Mouse (Mus musculus): ENCODE data around the gene Ano2.
A peak's percentile ranks its signal among the peaks of the same experiment; 100 is the strongest.

Ano2 gene

DNA sequence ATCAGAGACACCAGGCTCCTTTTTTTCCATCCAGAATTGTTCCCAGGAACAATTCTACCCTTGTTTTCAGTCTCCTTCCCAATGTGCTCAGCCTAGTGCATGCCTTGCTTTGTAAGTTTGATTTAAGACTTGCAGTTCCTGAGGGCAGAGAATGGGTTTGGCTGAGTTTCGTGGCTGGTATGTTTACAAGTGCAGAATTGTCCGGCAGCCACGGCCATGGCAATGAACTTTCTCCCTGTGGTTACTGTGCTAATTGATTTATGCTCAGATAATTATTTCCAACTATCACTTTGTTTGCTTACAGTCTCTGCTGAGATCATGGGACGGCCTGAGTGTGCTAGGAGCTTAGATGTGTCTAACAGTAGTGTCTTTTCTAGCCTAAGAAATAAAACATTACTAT is 147.9 kb downstream of the Ano2 start:
- no peak for TF ChIP-seq NANOG (IDR thresholded peaks at IDR 0.05; ENCODE audit: borderline replicate concordance, low read length)
- no peak for TF ChIP-seq CTCF (conservative IDR thresholded peaks at IDR 0.05; ENCODE audit: low read length)
- no peak for TF ChIP-seq POU5F1 (IDR thresholded peaks at IDR 0.05; ENCODE audit: borderline replicate concordance, low read length)
- Histone ChIP-seq H3K4me3 (replicated peaks; ENCODE audit: low read length) (no peak overlapping the region), H3K9me3 (ENCODE audit: low read length) (no peaks in the 10 kb centered on the region), H3K36me3 (ENCODE audit: insufficient read depth, low read length) (no peaks in the 10 kb centered on the region), H3K27me3 (ENCODE audit: insufficient read depth, low read length) (no peaks in the 10 kb centered on the region), H3K4me1 (replicated peaks; ENCODE audit: low read depth, low read length) (no peaks in the 10 kb centered on the region)

DNA sequence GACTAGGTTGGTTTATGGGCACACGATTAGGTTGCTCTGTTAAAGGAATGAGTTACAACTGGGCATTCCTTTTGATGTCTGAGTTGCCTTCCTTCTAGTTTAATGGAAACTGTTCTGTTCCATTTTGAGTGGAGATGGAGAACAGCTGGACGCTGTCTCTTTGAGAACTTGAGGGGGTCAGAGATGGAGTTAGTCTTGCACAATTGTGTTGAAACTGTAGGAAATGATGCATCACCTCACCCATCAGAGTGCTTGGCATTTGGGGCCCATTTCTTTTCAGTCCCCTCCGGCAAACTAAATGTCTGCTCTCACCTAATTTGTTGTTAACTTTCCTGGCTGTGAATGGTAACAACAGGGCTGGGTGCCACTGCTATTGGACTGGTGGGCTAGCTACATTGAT is 151.1 kb downstream of the Ano2 start:
- Histone ChIP-seq H3K4me3 (replicated peaks; ENCODE audit: low read length) (no peak overlapping the region), H3K27me3 (ENCODE audit: insufficient read depth, low read length) (no peaks in the 10 kb centered on the region), H3K36me3 (ENCODE audit: insufficient read depth, low read length) (no peaks in the 10 kb centered on the region), H3K9me3 (ENCODE audit: low read length) (no peaks in the 10 kb centered on the region), H3K4me1 (replicated peaks; ENCODE audit: low read depth, low read length) (no peaks in the 10 kb centered on the region)
- no peak for TF ChIP-seq POU5F1 (IDR thresholded peaks at IDR 0.05; ENCODE audit: borderline replicate concordance, low read length)

DNA sequence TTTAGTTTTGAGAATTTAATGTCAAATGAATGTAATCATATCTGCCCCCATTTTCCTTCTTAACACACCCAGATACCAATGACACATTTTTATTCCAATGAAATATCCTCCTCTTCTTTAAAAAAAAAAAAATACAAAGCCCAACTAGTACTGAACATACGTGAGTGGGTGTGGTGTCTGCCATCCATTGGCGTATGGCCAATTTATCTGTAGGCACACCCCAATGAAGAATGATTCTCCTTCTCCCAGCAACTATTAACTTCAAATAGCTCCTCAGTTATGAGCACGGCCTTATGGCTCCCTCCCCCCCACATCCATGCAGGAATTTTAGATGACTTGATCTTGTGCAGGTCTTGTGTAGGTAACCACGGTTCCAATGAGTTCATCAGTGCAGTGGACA is 161.0 kb downstream of the Ano2 start:
- Histone ChIP-seq H3K36me3 (ENCODE audit: insufficient read depth, low read length) (no peaks in the 10 kb centered on the region), H3K4me3 (replicated peaks; ENCODE audit: low read length) (no peak overlapping the region), H3K4me1 (replicated peaks; ENCODE audit: low read depth, low read length) (no peaks in the 10 kb centered on the region), H3K9me3 (ENCODE audit: low read length) (no peaks in the 10 kb centered on the region), H3K27me3 (ENCODE audit: insufficient read depth, low read length) (no peaks in the 10 kb centered on the region)
- TF ChIP-seq CTCF (conservative IDR thresholded peaks at IDR 0.05; ENCODE audit: low read length) (no peak), NANOG (IDR thresholded peaks at IDR 0.05; ENCODE audit: borderline replicate concordance, low read length) (no peak), POU5F1 (IDR thresholded peaks at IDR 0.05; ENCODE audit: borderline replicate concordance, low read length) (no peak)

DNA sequence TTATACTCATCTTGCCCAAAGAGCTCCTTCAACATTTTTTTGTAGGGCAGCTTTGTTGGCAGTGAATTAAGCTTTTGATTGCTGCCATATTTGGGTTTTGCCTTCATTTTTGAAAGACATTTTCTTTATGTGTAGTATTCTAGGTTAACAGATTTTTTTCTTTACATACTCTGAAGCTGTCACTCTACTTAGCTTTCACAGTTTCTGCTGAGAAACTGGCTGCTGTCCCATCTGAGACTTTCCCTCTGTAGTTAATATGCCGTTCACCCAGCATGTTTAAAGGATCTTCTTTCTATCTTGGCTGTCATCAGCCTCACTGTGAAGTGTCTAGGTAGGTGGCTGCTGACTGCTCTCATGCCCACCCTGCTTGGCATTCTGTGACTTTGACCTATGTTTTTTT is 168.1 kb downstream of the Ano2 start:
- Histone ChIP-seq H3K4me3 (replicated peaks; ENCODE audit: low read length) (no peak overlapping the region), H3K4me1 (replicated peaks; ENCODE audit: low read depth, low read length) (no peaks in the 10 kb centered on the region), H3K9me3 (ENCODE audit: low read length) (no peaks in the 10 kb centered on the region), H3K27me3 (ENCODE audit: insufficient read depth, low read length) (no peaks in the 10 kb centered on the region), H3K36me3 (ENCODE audit: insufficient read depth, low read length) (no peaks in the 10 kb centered on the region)
- no peak for TF ChIP-seq CTCF (conservative IDR thresholded peaks at IDR 0.05; ENCODE audit: low read length)
- no peak for TF ChIP-seq NANOG (IDR thresholded peaks at IDR 0.05; ENCODE audit: borderline replicate concordance, low read length)
- no peak for TF ChIP-seq POU5F1 (IDR thresholded peaks at IDR 0.05; ENCODE audit: borderline replicate concordance, low read length)

DNA sequence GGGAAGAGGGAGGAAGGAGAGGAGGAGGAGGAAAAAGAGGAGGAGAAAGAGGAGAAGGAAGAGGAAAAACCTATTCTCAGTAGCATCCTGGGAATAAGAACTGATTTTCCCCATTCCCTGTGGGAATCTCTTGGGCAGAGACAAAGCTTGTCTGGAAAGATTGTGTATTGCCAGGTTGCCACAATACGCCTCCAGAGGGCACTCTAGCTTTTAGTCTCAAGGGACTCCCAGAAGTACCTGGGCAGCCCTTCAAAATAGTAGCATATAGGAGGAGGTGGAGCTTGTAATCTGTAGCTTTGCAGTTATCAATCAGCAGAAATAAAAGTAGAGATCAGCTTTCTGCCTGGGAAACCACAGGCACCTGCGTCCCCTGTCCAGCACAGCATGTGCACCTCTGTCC is 178.3 kb downstream of the Ano2 start:
- no peaks in the 10 kb centered on the region for H3K36me3 ChIP-seq (ENCODE audit: insufficient read depth, low read length)
- no peaks in the 10 kb centered on the region for H3K27me3 ChIP-seq (ENCODE audit: insufficient read depth, low read length)
- no peaks in the 10 kb centered on the region for H3K4me1 ChIP-seq (replicated peaks; ENCODE audit: low read depth, low read length)
- no peak for TF ChIP-seq POU5F1 (IDR thresholded peaks at IDR 0.05; ENCODE audit: borderline replicate concordance, low read length)
- TF ChIP-seq CTCF (conservative IDR thresholded peaks at IDR 0.05; ENCODE audit: low read length): peak; percentile 34
- TF ChIP-seq NANOG (IDR thresholded peaks at IDR 0.05; ENCODE audit: borderline replicate concordance, low read length): no peak
- H3K9me3 ChIP-seq (ENCODE audit: low read length): no peaks in the 10 kb centered on the region
- H3K4me3 ChIP-seq (replicated peaks; ENCODE audit: low read length): no peak overlapping the region

DNA sequence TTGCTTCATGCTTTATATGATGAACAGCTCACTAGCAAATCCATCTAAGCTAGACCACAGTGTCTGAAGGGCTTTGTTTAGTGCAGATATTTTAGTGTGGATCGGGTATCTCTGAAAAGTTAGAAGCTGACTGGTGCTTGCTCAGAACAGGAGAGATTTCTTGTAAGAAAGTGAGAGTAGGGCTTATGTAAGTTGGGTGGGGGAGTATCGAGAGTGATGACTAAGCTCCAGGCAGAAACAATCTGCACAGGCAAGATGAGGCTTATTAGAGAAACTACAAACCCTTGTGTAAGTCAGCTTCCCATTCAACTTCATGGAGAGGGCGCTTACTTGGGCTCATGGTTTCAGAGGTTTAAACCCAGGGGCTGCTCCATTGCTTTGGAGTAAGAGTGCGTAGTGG is 181.3 kb downstream of the Ano2 start:
- no peaks in the 10 kb centered on the region for H3K36me3 ChIP-seq (ENCODE audit: insufficient read depth, low read length)
- H3K4me1 ChIP-seq (replicated peaks; ENCODE audit: low read depth, low read length): no peaks in the 10 kb centered on the region
- no peaks in the 10 kb centered on the region for H3K27me3 ChIP-seq (ENCODE audit: insufficient read depth, low read length)
- H3K9me3 ChIP-seq (ENCODE audit: low read length): no peaks in the 10 kb centered on the region
- TF ChIP-seq POU5F1 (IDR thresholded peaks at IDR 0.05; ENCODE audit: borderline replicate concordance, low read length) (no peak), NANOG (IDR thresholded peaks at IDR 0.05; ENCODE audit: borderline replicate concordance, low read length) (no peak), CTCF (conservative IDR thresholded peaks at IDR 0.05; ENCODE audit: low read length) (no peak)
- no peak overlapping the region for H3K4me3 ChIP-seq (replicated peaks; ENCODE audit: low read length)

DNA sequence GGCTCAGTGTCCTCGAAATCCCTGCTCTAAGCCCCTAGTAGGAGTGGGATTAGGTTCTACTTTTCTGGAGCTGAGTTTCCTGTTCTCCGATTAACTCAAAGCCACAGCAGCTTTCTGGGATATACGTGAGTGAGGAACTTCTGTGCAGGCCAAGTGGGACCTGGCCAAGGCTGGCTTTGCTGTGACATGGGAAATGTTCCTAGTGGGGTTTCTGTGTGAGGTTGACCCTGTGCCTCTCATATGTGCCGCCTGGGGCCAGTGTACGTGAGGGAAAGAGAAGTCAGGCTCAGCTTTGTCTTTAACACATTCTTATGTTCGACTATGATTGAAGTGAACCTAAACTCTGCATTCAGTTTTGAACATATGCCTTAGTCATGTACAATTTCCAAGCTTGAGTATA is 184.5 kb downstream of the Ano2 start:
- no peaks in the 10 kb centered on the region for H3K36me3 ChIP-seq (ENCODE audit: insufficient read depth, low read length)
- no peaks in the 10 kb centered on the region for H3K4me1 ChIP-seq (replicated peaks; ENCODE audit: low read depth, low read length)
- no peak overlapping the region for H3K4me3 ChIP-seq (replicated peaks; ENCODE audit: low read length)
- no peaks in the 10 kb centered on the region for H3K27me3 ChIP-seq (ENCODE audit: insufficient read depth, low read length)
- H3K9me3 ChIP-seq (ENCODE audit: low read length): no peaks in the 10 kb centered on the region
- TF ChIP-seq CTCF (conservative IDR thresholded peaks at IDR 0.05; ENCODE audit: low read length): no peak
- TF ChIP-seq NANOG (IDR thresholded peaks at IDR 0.05; ENCODE audit: borderline replicate concordance, low read length): no peak
- TF ChIP-seq POU5F1 (IDR thresholded peaks at IDR 0.05; ENCODE audit: borderline replicate concordance, low read length): no peak

DNA sequence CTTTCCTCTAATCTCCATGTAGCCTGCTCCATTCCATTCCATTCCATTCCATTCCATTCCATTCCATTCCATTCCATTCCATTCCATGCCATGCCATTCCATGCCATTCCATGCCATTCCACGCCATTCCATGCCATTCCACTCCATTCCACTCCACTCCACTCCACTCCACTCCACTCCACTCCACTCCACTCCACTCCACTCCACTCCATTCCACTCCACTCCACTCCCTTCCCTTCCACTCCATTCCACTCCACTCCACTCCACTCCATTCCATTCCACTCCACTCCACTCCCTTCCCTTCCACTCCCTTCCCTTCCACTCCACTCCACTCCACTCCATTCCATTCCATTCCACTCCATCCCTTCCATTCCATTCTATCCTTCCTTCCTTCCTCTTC is 186.7 kb downstream of the Ano2 start:
- H3K9me3 ChIP-seq (ENCODE audit: low read length): no peaks in the 10 kb centered on the region
- no peaks in the 10 kb centered on the region for H3K27me3 ChIP-seq (ENCODE audit: insufficient read depth, low read length)
- TF ChIP-seq CTCF (conservative IDR thresholded peaks at IDR 0.05; ENCODE audit: low read length) (no peak), NANOG (IDR thresholded peaks at IDR 0.05; ENCODE audit: borderline replicate concordance, low read length) (no peak), POU5F1 (IDR thresholded peaks at IDR 0.05; ENCODE audit: borderline replicate concordance, low read length) (no peak)
- no peak overlapping the region for H3K4me3 ChIP-seq (replicated peaks; ENCODE audit: low read length)
- H3K4me1 ChIP-seq (replicated peaks; ENCODE audit: low read depth, low read length): no peaks in the 10 kb centered on the region
- H3K36me3 ChIP-seq (ENCODE audit: insufficient read depth, low read length): no peaks in the 10 kb centered on the region

DNA sequence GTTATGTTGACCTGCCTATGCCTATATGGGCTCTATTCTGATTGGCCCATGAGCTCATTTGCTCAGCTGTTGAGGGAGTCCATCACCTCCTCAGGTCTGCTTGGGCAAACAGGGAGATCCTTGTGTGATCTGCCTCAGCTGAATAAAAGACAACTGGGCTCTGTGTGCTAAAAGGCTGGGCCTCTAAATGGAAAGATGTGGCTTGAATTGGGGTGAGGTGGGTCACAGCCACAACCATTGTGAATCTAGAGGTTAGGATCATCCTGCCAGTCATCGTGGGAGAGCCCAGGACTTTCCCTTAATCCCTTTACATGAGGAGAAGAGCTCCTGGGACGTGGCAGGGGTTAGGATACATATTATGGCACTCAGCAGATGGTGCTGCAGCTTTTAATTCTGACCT is 188.5 kb downstream of the Ano2 start:
- H3K4me3 ChIP-seq (replicated peaks; ENCODE audit: low read length): no peak overlapping the region
- no peak for TF ChIP-seq CTCF (conservative IDR thresholded peaks at IDR 0.05; ENCODE audit: low read length)
- TF ChIP-seq POU5F1 (IDR thresholded peaks at IDR 0.05; ENCODE audit: borderline replicate concordance, low read length): no peak
- no peak for TF ChIP-seq NANOG (IDR thresholded peaks at IDR 0.05; ENCODE audit: borderline replicate concordance, low read length)
- H3K9me3 ChIP-seq (ENCODE audit: low read length): peaks cover 12% of the 10 kb centered on the region
- H3K36me3 ChIP-seq (ENCODE audit: insufficient read depth, low read length): no peaks in the 10 kb centered on the region
- no peaks in the 10 kb centered on the region for H3K27me3 ChIP-seq (ENCODE audit: insufficient read depth, low read length)
- H3K4me1 ChIP-seq (replicated peaks; ENCODE audit: low read depth, low read length): no peaks in the 10 kb centered on the region
